Mouse (Mus musculus): Measurements from ENCODE around the gene Tnxb. TPM values are rescaled to one million over a fixed set of nuclear protein-coding genes. Genes with fewer than 3 reads are reported as not detected.
A peak's percentile ranks its signal among the peaks of the same experiment; 100 is the strongest.

Tnxb gene
- total RNA-seq (2021), result 1 to 10 TPM; 1.5 to 1.8 TPM
- long read RNA-seq, experiment 1, result 0 reads
- long read RNA-seq, experiment 2, partial matches to known transcripts, result 0 of 1 reads
- long read RNA-seq, experiment 2, other reads (novel, unspliced or antisense), result 1 of 1 reads

GRCm38 (mm10) chr17:34670235-34670634 is at the start of gene Tnxb:
Tnxb (plus strand) TSS chr17:34670535.
- intact Hi-C loops (cut with DNase I), result loop anchor here (5.0 kb wide), 1 partner anchor 217 kb away; no protein-coding TSS in a partner anchor
- DNase-seq (ENCODE audit: low spot score in 2 of 2), result no peak

- DNase-seq (ENCODE audit: low spot score in 2 of 2), result no peak
- intact Hi-C loops (cut with DNase I), result loop anchor here (10.0 kb wide), 1 partner anchor 176 kb away; no protein-coding TSS in a partner anchor
These were observed 49.3 kb upstream of the Tnxb start for GRCm38 (mm10) chr17:34621006-34621405.

- intact Hi-C loops (cut with DNase I), result loop anchor here (10.0 kb wide), 1 partner anchor 178 kb away; no protein-coding TSS in a partner anchor
- DNase-seq (ENCODE audit: low spot score in 2 of 2), result no peak
These were observed 47.2 kb upstream of the Tnxb start for GRCm38 (mm10) chr17:34623161-34623560.

GRCm38 (mm10) chr17:34624981-34625380 is 45.4 kb upstream of the Tnxb start:
- intact Hi-C loops (cut with DNase I), result loop anchor here (10.0 kb wide), 1 partner anchor 180 kb away; no protein-coding TSS in a partner anchor

GRCm38 (mm10) chr17:34626062-34626772 is 44.1 kb upstream of the Tnxb start:
- no peak for DNase-seq (ENCODE audit: low spot score in 2 of 2)
- intact Hi-C loops (cut with DNase I), result loop anchor here (10.0 kb wide), 1 partner anchor 181 kb away; no protein-coding TSS in a partner anchor

More at GRCm38 (mm10) chr17:34624981-34625380, 45.4 kb upstream of the Tnxb start:
- no peak for DNase-seq (ENCODE audit: low spot score in 2 of 2)

GRCm38 (mm10) chr17:34626773-34627092 is 43.6 kb upstream of the Tnxb start:
- intact Hi-C loops (cut with DNase I), result loop anchor here (10.0 kb wide), 1 partner anchor 182 kb away; no protein-coding TSS in a partner anchor
- DNase-seq (ENCODE audit: low spot score in 2 of 2), result no peak

GRCm38 (mm10) chr17:34627093-34627942 is 43.0 kb upstream of the Tnxb start:
- peak; percentile 86 to 94 for DNase-seq (ENCODE audit: low spot score in 2 of 2)
- intact Hi-C loops (cut with DNase I), result loop anchor here (10.0 kb wide), 1 partner anchor 183 kb away; no protein-coding TSS in a partner anchor

GRCm38 (mm10) chr17:34627943-34628643 is 42.2 kb upstream of the Tnxb start, which contains the start of gene Ppt2:
Ppt2 (minus strand) TSS chr17:34628510.
- intact Hi-C loops (cut with DNase I), result loop anchor here (10.0 kb wide), 1 partner anchor 183 kb away; no protein-coding TSS in a partner anchor
- DNase-seq (ENCODE audit: low spot score in 2 of 2), result peak in 1 of 2 experiments; percentile 52

- intact Hi-C loops (cut with DNase I), result loop anchor here (10.0 kb wide), 1 partner anchor 184 kb away; no protein-coding TSS in a partner anchor
- DNase-seq (ENCODE audit: low spot score in 2 of 2), result no peak
These were observed 41.7 kb upstream of the Tnxb start for GRCm38 (mm10) chr17:34628644-34628967.

- DNase-seq (ENCODE audit: low spot score in 2 of 2), result peak; percentile 73 to 83
- intact Hi-C loops (cut with DNase I), result loop anchor here (10.0 kb wide), 1 partner anchor 184 kb away; no protein-coding TSS in a partner anchor
These were observed 41.0 kb upstream of the Tnxb start, which contains the start of gene Prrt1 for GRCm38 (mm10) chr17:34629221-34629751. Prrt1 (plus strand) TSS chr17:34629533.

GRCm38 (mm10) chr17:34629796-34630603 is 40.3 kb upstream of the Tnxb start:
- intact Hi-C loops (cut with DNase I), result loop anchor here (10.0 kb wide), 1 partner anchor 185 kb away; no protein-coding TSS in a partner anchor
- no peak for DNase-seq (ENCODE audit: low spot score in 2 of 2)

GRCm38 (mm10) chr17:34630761-34631301 is 39.5 kb upstream of the Tnxb start:
- intact Hi-C loops (cut with DNase I), result no loop called here
- peak in 1 of 2 experiments; percentile 43 for DNase-seq (ENCODE audit: low spot score in 2 of 2)

GRCm38 (mm10) chr17:34631647-34632046 is 38.7 kb upstream of the Tnxb start:
- intact Hi-C loops (cut with DNase I), result no loop called here
- no peak for DNase-seq (ENCODE audit: low spot score in 2 of 2)

GRCm38 (mm10) chr17:34632261-34632691 is 38.1 kb upstream of the Tnxb start:
- intact Hi-C loops (cut with DNase I), result no loop called here

GRCm38 (mm10) chr17:34635671-34636070 is 34.7 kb upstream of the Tnxb start:
- no peak for DNase-seq (ENCODE audit: low spot score in 2 of 2)
- intact Hi-C loops (cut with DNase I), result no loop called here

More at GRCm38 (mm10) chr17:34632261-34632691, 38.1 kb upstream of the Tnxb start:
- peak; percentile 83 to 87 for DNase-seq (ENCODE audit: low spot score in 2 of 2)

- DNase-seq (ENCODE audit: low spot score in 2 of 2), result no peak
- intact Hi-C loops (cut with DNase I), result no loop called here
These were observed 32.9 kb upstream of the Tnxb start for GRCm38 (mm10) chr17:34637459-34637858.

- intact Hi-C loops (cut with DNase I), result no loop called here
- no peak for DNase-seq (ENCODE audit: low spot score in 2 of 2)
These were observed 30.7 kb upstream of the Tnxb start for GRCm38 (mm10) chr17:34639461-34640255.

All from left cerebral cortex, postnatal 14 days (tissue).